Mouse (Mus musculus): ENCODE measurements around the gene Calm5. TPM values are rescaled to one million over a fixed set of nuclear protein-coding genes. Genes with fewer than 3 reads are reported as not detected.
"Not testable (repeated sequence)": the region's sequence is repeated elsewhere in the genome, so short reads cannot be mapped to it uniquely, and the experiment has no call there.

Calm5 gene
- polyA plus RNA-seq, 1 experiment = not detected

DNA sequence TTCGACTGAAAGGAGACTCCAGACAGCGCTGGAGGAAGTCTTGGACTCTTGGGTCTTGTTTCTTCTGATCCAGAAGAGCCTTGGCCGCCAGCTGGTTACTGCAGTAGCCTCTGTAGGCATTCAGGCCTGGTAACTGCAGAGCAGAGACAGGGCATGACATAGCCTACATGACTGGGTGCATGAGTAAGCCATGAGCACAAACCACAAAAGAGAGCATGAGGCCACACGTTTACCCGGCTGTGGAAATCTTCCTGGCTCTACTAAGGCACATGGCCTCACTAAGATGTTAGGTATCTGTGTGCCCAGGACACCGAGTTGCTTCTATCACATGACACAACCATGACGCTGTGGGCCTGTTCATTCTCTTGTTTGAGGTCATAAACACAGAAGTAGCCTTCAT is 32.7 kb downstream of the Calm5 start:
- peaks cover 19% of the 10 kb centered on the region for H3K4me1 ChIP-seq
- no peak overlapping the region for H3K4me3 ChIP-seq (replicated peaks)
- H3K27me3 ChIP-seq (replicated peaks) = no peaks in the 10 kb centered on the region
- no peaks in the 10 kb centered on the region for H3K9me3 ChIP-seq
- TF ChIP-seq FLI1 (IDR thresholded peaks at IDR 0.05; ENCODE audit: low read length) (no peak), GATA1 (IDR thresholded peaks at IDR 0.05; ENCODE audit: borderline replicate concordance, low read length) (no peak)
- H3K36me3 ChIP-seq (replicated peaks; ENCODE audit: low read length) = peaks cover 72% of the 10 kb centered on the region

GRCm38 (mm10) chr13:3889111-3889510 is 35.1 kb downstream of the Calm5 start:
- no peak for TF ChIP-seq FLI1 (IDR thresholded peaks at IDR 0.05; ENCODE audit: low read length)
- no peak for TF ChIP-seq GATA1 (IDR thresholded peaks at IDR 0.05; ENCODE audit: borderline replicate concordance, low read length)
- no peak overlapping the region for H3K4me3 ChIP-seq (replicated peaks)
- H3K4me1 ChIP-seq = peaks cover 30% of the 10 kb centered on the region
- H3K27me3 ChIP-seq (replicated peaks) = no peaks in the 10 kb centered on the region
- H3K9me3 ChIP-seq = no peaks in the 10 kb centered on the region
- H3K36me3 ChIP-seq (replicated peaks; ENCODE audit: low read length) = peaks cover 58% of the 10 kb centered on the region

GRCm38 (mm10) chr13:3890061-3890460 is 36.1 kb downstream of the Calm5 start:
- Histone ChIP-seq H3K4me3 (replicated peaks) (peak overlapping the region; percentile 57), H3K36me3 (replicated peaks; ENCODE audit: low read length) (peaks cover 51% of the 10 kb centered on the region), H3K27me3 (replicated peaks) (no peaks in the 10 kb centered on the region), H3K9me3 (no peaks in the 10 kb centered on the region), H3K4me1 (peaks cover 34% of the 10 kb centered on the region)
- TF ChIP-seq FLI1 (IDR thresholded peaks at IDR 0.05; ENCODE audit: low read length) = no peak
- no peak for TF ChIP-seq GATA1 (IDR thresholded peaks at IDR 0.05; ENCODE audit: borderline replicate concordance, low read length)

- peak overlapping the region; percentile 91 for H3K4me3 ChIP-seq (replicated peaks)
- TF ChIP-seq GATA1 (IDR thresholded peaks at IDR 0.05; ENCODE audit: borderline replicate concordance, low read length) (no peak), FLI1 (IDR thresholded peaks at IDR 0.05; ENCODE audit: low read length) (no peak)
- peaks cover 36% of the 10 kb centered on the region for H3K36me3 ChIP-seq (replicated peaks; ENCODE audit: low read length)
- no peaks in the 10 kb centered on the region for H3K27me3 ChIP-seq (replicated peaks)
- peaks cover 42% of the 10 kb centered on the region for H3K4me1 ChIP-seq
- no peaks in the 10 kb centered on the region for H3K9me3 ChIP-seq
These were observed 37.6 kb downstream of the Calm5 start for GRCm38 (mm10) chr13:3891479-3892087.

- Histone ChIP-seq H3K27me3 (replicated peaks) (no peaks in the 10 kb centered on the region), H3K9me3 (no peaks in the 10 kb centered on the region), H3K4me1 (peaks cover 34% of the 10 kb centered on the region), H3K36me3 (replicated peaks; ENCODE audit: low read length) (peaks cover 26% of the 10 kb centered on the region), H3K4me3 (replicated peaks) (peak overlapping the region; percentile 91)
- TF ChIP-seq GATA1 (IDR thresholded peaks at IDR 0.05; ENCODE audit: borderline replicate concordance, low read length) (no peak), FLI1 (IDR thresholded peaks at IDR 0.05; ENCODE audit: low read length) (no peak)
These were observed 38.6 kb downstream of the Calm5 start for GRCm38 (mm10) chr13:3892601-3893000.

- peak overlapping the region; percentile 91 for H3K4me3 ChIP-seq (replicated peaks)
- H3K9me3 ChIP-seq = no peaks in the 10 kb centered on the region
- H3K36me3 ChIP-seq (replicated peaks; ENCODE audit: low read length) = peaks cover 20% of the 10 kb centered on the region
- no peak for TF ChIP-seq GATA1 (IDR thresholded peaks at IDR 0.05; ENCODE audit: borderline replicate concordance, low read length)
- no peak for TF ChIP-seq FLI1 (IDR thresholded peaks at IDR 0.05; ENCODE audit: low read length)
- H3K27me3 ChIP-seq (replicated peaks) = no peaks in the 10 kb centered on the region
- H3K4me1 ChIP-seq = peaks cover 38% of the 10 kb centered on the region
These were observed 39.3 kb downstream of the Calm5 start for GRCm38 (mm10) chr13:3893126-3893734.

GRCm38 (mm10) chr13:3894549-3894948 is 40.6 kb downstream of the Calm5 start:
- TF ChIP-seq GATA1 (IDR thresholded peaks at IDR 0.05; ENCODE audit: borderline replicate concordance, low read length) = no peak
- no peak for TF ChIP-seq FLI1 (IDR thresholded peaks at IDR 0.05; ENCODE audit: low read length)
- H3K4me1 ChIP-seq = peaks cover 41% of the 10 kb centered on the region
- H3K9me3 ChIP-seq = no peaks in the 10 kb centered on the region
- H3K27me3 ChIP-seq (replicated peaks) = no peaks in the 10 kb centered on the region
- no peak overlapping the region for H3K4me3 ChIP-seq (replicated peaks)
- peaks cover 11% of the 10 kb centered on the region for H3K36me3 ChIP-seq (replicated peaks; ENCODE audit: low read length)

DNA sequence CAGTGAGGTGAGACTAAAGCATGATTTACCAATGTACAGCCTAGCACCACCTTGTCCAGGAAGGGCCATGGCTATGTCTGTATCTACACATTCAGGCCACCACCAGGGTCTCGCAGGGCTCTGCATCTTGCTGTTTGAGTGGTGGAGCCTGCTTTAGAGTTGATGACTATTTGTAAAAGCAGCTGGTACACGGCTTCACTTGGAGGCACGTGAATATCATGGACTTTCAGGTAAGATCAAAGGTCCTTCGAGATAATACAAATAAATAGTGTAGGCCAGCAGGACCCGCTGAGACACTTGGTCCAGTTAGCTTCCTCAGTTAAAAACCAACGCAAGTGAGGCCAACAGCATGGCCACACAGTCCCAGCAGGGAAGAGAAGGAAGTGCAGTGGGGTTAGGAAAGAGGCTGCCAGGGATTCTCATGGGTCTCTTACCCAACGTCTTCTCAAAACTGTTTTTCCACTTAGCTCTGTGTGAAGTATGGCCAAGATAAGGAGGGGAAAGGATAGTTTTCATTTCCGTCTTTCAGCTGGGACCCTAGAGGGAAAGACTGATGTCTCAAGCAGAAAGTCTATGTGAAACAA is 41.5 kb downstream of the Calm5 start:
- TF ChIP-seq FLI1 (IDR thresholded peaks at IDR 0.05; ENCODE audit: low read length) (no peak), GATA1 (IDR thresholded peaks at IDR 0.05; ENCODE audit: borderline replicate concordance, low read length) (no peak)
- Histone ChIP-seq H3K9me3 (no peaks in the 10 kb centered on the region), H3K36me3 (replicated peaks; ENCODE audit: low read length) (peaks cover 6% of the 10 kb centered on the region), H3K4me3 (replicated peaks) (no peak overlapping the region), H3K4me1 (peaks cover 35% of the 10 kb centered on the region), H3K27me3 (replicated peaks) (no peaks in the 10 kb centered on the region)

- Histone ChIP-seq H3K4me1 (peaks cover 35% of the 10 kb centered on the region), H3K9me3 (no peaks in the 10 kb centered on the region), H3K4me3 (replicated peaks) (no peak overlapping the region), H3K27me3 (replicated peaks) (no peaks in the 10 kb centered on the region), H3K36me3 (replicated peaks; ENCODE audit: low read length) (peaks cover 6% of the 10 kb centered on the region)
- TF ChIP-seq FLI1 (IDR thresholded peaks at IDR 0.05; ENCODE audit: low read length) (no peak), GATA1 (IDR thresholded peaks at IDR 0.05; ENCODE audit: borderline replicate concordance, low read length) (no peak)
These were observed 42.1 kb downstream of the Calm5 start for GRCm38 (mm10) chr13:3896032-3896431.

- Histone ChIP-seq H3K36me3 (replicated peaks; ENCODE audit: low read length) (peaks cover 6% of the 10 kb centered on the region), H3K27me3 (replicated peaks) (no peaks in the 10 kb centered on the region)
- TF ChIP-seq GATA1 (IDR thresholded peaks at IDR 0.05; ENCODE audit: borderline replicate concordance, low read length) = no peak
- TF ChIP-seq FLI1 (IDR thresholded peaks at IDR 0.05; ENCODE audit: low read length) = no peak
These were observed 42.9 kb downstream of the Calm5 start for GRCm38 (mm10) chr13:3896913-3897312.

GRCm38 (mm10) chr13:3898202-3898601 is 44.2 kb downstream of the Calm5 start:
- H3K4me3 ChIP-seq (replicated peaks) = peak overlapping the region; percentile 81
- H3K36me3 ChIP-seq (replicated peaks; ENCODE audit: low read length); H3K27me3 ChIP-seq (replicated peaks); H3K9me3 ChIP-seq: not testable (repeated sequence)
- peaks cover 24% of the 10 kb centered on the region for H3K4me1 ChIP-seq

More at GRCm38 (mm10) chr13:3896913-3897312, 42.9 kb downstream of the Calm5 start:
- Histone ChIP-seq H3K9me3 (no peaks in the 10 kb centered on the region), H3K4me3 (replicated peaks) (no peak overlapping the region), H3K4me1 (peaks cover 28% of the 10 kb centered on the region)

All from megakaryocyte, embryonic 14.5 days (primary cell).